Mouse (Mus musculus) urinary bladder, postnatal 10 days (tissue): ENCODE data around the gene Bloc1s1.

Experiments
- DNase-seq: peaks from one replicate; pipeline ENCODE4 v3.0.0; 2022; ENCODE audit warnings: low spot score

Gene Bloc1s1

GRCm38 (mm10) chr10:128931441-128931840, 7.6 kb upstream of the Bloc1s1 start:
- DNase-seq: no peak

- no peak for DNase-seq
Observed at GRCm38 (mm10) chr10:128929638-128930378, 6.0 kb upstream of the Bloc1s1 start.

GRCm38 (mm10) chr10:128928356-128928755, 4.5 kb upstream of the Bloc1s1 start:
- no peak for DNase-seq

GRCm38 (mm10) chr10:128923013-128923691, 683 bp downstream of the Bloc1s1 start:
- peak; percentile 85 for DNase-seq

GRCm38 (mm10) chr10:128922822-128923012, 1.1 kb downstream of the Bloc1s1 start, which contains the start of gene Rdh5:
Rdh5 (minus strand) TSS chr10:128922888.
- DNase-seq: no peak

- no peak for DNase-seq
Observed at GRCm38 (mm10) chr10:128921883-128922821, 1.7 kb downstream of the Bloc1s1 start.

GRCm38 (mm10) chr10:128921251-128921650, 2.6 kb downstream of the Bloc1s1 start:
- no peak for DNase-seq

- DNase-seq: no peak
Observed at GRCm38 (mm10) chr10:128920736-128921161, 3.1 kb downstream of the Bloc1s1 start.

- no peak for DNase-seq
Observed at GRCm38 (mm10) chr10:128919966-128920365, 3.9 kb downstream of the Bloc1s1 start.

- no peak for DNase-seq
Observed at GRCm38 (mm10) chr10:128919203-128919631, 4.6 kb downstream of the Bloc1s1 start.

GRCm38 (mm10) chr10:128918246-128918645, 5.6 kb downstream of the Bloc1s1 start:
- DNase-seq: no peak

GRCm38 (mm10) chr10:128917400-128917799, 6.4 kb downstream of the Bloc1s1 start:
- DNase-seq: no peak

- DNase-seq: no peak
Observed at GRCm38 (mm10) chr10:128916665-128917064, 7.2 kb downstream of the Bloc1s1 start.

GRCm38 (mm10) chr10:128915550-128915949, 8.3 kb downstream of the Bloc1s1 start:
- no peak for DNase-seq

GRCm38 (mm10) chr10:128913696-128914095, 10.1 kb downstream of the Bloc1s1 start:
- DNase-seq: no peak

- DNase-seq: peak; percentile 73
Observed at GRCm38 (mm10) chr10:128913219-128913618, 10.6 kb downstream of the Bloc1s1 start.

GRCm38 (mm10) chr10:128912791-128913190, 11.0 kb downstream of the Bloc1s1 start:
- DNase-seq: no peak

- no peak for DNase-seq
Observed at GRCm38 (mm10) chr10:128912268-128912667, 11.6 kb downstream of the Bloc1s1 start.

GRCm38 (mm10) chr10:128911430-128911829, 12.4 kb downstream of the Bloc1s1 start:
- DNase-seq: no peak

- no peak for DNase-seq
Observed at GRCm38 (mm10) chr10:128910066-128910841, 13.6 kb downstream of the Bloc1s1 start.

GRCm38 (mm10) chr10:128909567-128910028, 14.2 kb downstream of the Bloc1s1 start:
- DNase-seq: peak; percentile 58
